Comparison of ENCODE assay signal across 15 mouse cellular contexts in the genomic region with DNA sequence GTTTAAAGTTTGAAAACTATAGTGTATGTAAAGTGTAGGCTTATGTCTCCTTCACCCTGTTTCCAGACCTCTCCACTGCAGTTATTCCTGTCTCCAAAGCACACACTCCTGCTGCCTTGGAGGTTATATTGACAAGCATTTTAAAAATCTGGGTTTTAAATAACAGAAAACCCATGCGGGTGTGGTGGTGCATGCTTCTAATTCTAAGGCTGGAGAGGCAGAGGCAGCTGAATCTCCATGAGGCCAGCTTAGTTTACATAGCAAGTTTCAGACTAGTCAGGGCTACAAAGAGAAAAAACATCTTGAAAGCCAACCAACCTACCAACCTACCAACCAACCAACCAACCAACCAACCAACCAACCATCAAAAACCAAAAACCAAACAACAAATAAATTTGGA. TPM values are rescaled to one million over a fixed set of nuclear protein-coding genes. Genes with fewer than 3 reads are reported as not detected.
DNase-seq lines count a peak whose midpoint lies in the region; ATAC-seq lines count a peak whose summit lies in the region.
"Had no signal": no experiment of that assay in that cellular context is flagged by ENCODE, and none has a peak within 500 bp of the region (broad histone marks: within the 10 kb centered on the region; RNA-seq: fewer than 3 reads in every experiment).

No protein-coding gene starts in this region.

- no peak for DNase-seq in forebrain, embryonic 14.5 days (ENCODE audit: low spot score)
- no peak for DNase-seq in hindbrain, embryonic 14.5 days (ENCODE audit: low spot score)
- DNase-seq in hindbrain, embryonic 10.5 days (ENCODE audit: low spot score), result no peak
- DNase-seq in neural tube, embryonic 10.5 days (ENCODE audit: extremely low spot score, low spot score), result no peak
- DNase-seq in cerebellum, adult 11-12 months, result no peak
- no peak for DNase-seq in layer of hippocampus, adult 9-11 months
- DNase-seq: cerebellum, adult 11 months; gastrocnemius, postnatal 10 days; heart, postnatal 10 days; lung, postnatal 14 days had no signal

- peak overlapping the region; percentile 65; the same call in 1 of the 2 replicates for H3K4me2 ChIP-seq in forebrain, embryonic 12.5 days
- H3K4me2 ChIP-seq in forebrain, embryonic 14.5 days (ENCODE audit: low read length), result no peak overlapping the region; the same call in 1 of the 2 replicates
- peak overlapping the region; percentile 65 for H3K4me2 ChIP-seq in hindbrain, embryonic 14.5 days (replicated peaks)
- peak overlapping the region; percentile 64; the same call in 1 of the 2 replicates for H3K4me2 ChIP-seq in neural tube, embryonic 12.5 days (replicated peaks)

- WGBS in forebrain, embryonic 12.5 days, result 86% methylated on average over 1 of the region's 1 CpGs
- WGBS in forebrain, embryonic 14.5 days, result 82% methylated on average over 1 of the region's 1 CpGs
- WGBS in hindbrain, embryonic 14.5 days, result 72% methylated on average over 1 of the region's 1 CpGs
- WGBS in hindbrain, embryonic 10.5 days, result 77% methylated on average over 1 of the region's 1 CpGs
- 86% methylated on average over 1 of the region's 1 CpGs for WGBS in neural tube, embryonic 12.5 days

- H3K9me3 ChIP-seq in forebrain, embryonic 12.5 days, result no peaks in the 10 kb centered on the region
- no peaks in the 10 kb centered on the region for H3K9me3 ChIP-seq in forebrain, embryonic 14.5 days (replicated peaks; ENCODE audit: control insufficient read depth, low read length)
- no peaks in the 10 kb centered on the region for H3K9me3 ChIP-seq in hindbrain, embryonic 14.5 days (ENCODE audit: control insufficient read depth, low read length)
- H3K9me3 ChIP-seq in hindbrain, embryonic 10.5 days, result no peaks in the 10 kb centered on the region
- H3K9me3 ChIP-seq in neural tube, embryonic 12.5 days, result no peaks in the 10 kb centered on the region
- H3K9me3 ChIP-seq: limb, embryonic 12.5 days had no signal

- no peak overlapping the region for H3K4me3 ChIP-seq in forebrain, embryonic 12.5 days (replicated peaks)
- H3K4me3 ChIP-seq in forebrain, embryonic 14.5 days (ENCODE audit: low read depth, low read length), result no peak overlapping the region
- no peak overlapping the region for H3K4me3 ChIP-seq in hindbrain, embryonic 14.5 days (replicated peaks; ENCODE audit: low read length)
- H3K4me3 ChIP-seq in hindbrain, embryonic 10.5 days, result no peak overlapping the region
- H3K4me3 ChIP-seq in neural tube, embryonic 12.5 days, result no peak overlapping the region

- H3K4me1 ChIP-seq in forebrain, embryonic 12.5 days, result peaks cover 9% of the 10 kb centered on the region
- peaks cover 2% of the 10 kb centered on the region; the same call in 1 of the 2 replicates for H3K4me1 ChIP-seq in forebrain, embryonic 14.5 days (ENCODE audit: control insufficient read depth, insufficient read depth, low read length)
- no peaks in the 10 kb centered on the region for H3K4me1 ChIP-seq in hindbrain, embryonic 14.5 days (replicated peaks; ENCODE audit: control insufficient read depth, insufficient read depth, low read length)
- peaks cover 20% of the 10 kb centered on the region for H3K4me1 ChIP-seq in hindbrain, embryonic 10.5 days (replicated peaks)
- H3K4me1 ChIP-seq in neural tube, embryonic 12.5 days, result 0 out of 2 replicates have a peak, but pooled peaks cover 7% of the 10 kb centered on the region

- no peak overlapping the region for H3K27ac ChIP-seq in forebrain, embryonic 12.5 days
- H3K27ac ChIP-seq in forebrain, embryonic 14.5 days (ENCODE audit: low read depth, low read length), result no peak overlapping the region
- H3K27ac ChIP-seq in hindbrain, embryonic 14.5 days, result 0 out of 2 replicates have a peak overlapping the region, but pooled peaks have one; percentile 39
- no peak overlapping the region for H3K27ac ChIP-seq in hindbrain, embryonic 10.5 days
- no peak overlapping the region for H3K27ac ChIP-seq in neural tube, embryonic 12.5 days
- H3K27ac ChIP-seq: limb, embryonic 12.5 days had no signal

- no peaks in the 10 kb centered on the region for H3K36me3 ChIP-seq in forebrain, embryonic 12.5 days (replicated peaks)
- H3K36me3 ChIP-seq in forebrain, embryonic 14.5 days (ENCODE audit: control insufficient read depth, insufficient read depth, low read length), result no peaks in the 10 kb centered on the region
- H3K36me3 ChIP-seq in hindbrain, embryonic 14.5 days (replicated peaks; ENCODE audit: control insufficient read depth, insufficient read depth), result no peaks in the 10 kb centered on the region
- H3K36me3 ChIP-seq in hindbrain, embryonic 10.5 days, result no peaks in the 10 kb centered on the region
- H3K36me3 ChIP-seq in neural tube, embryonic 12.5 days, result no peaks in the 10 kb centered on the region
- H3K36me3 ChIP-seq: limb, embryonic 12.5 days had no signal

- H3K27me3 ChIP-seq in forebrain, embryonic 12.5 days, result peaks cover 11% of the 10 kb centered on the region; the same call in 1 of the 2 replicates
- H3K27me3 ChIP-seq in forebrain, embryonic 14.5 days (replicated peaks; ENCODE audit: control insufficient read depth, insufficient read depth, low read length), result no peaks in the 10 kb centered on the region
- H3K27me3 ChIP-seq in hindbrain, embryonic 14.5 days (ENCODE audit: control insufficient read depth, insufficient read depth, low read length), result no peaks in the 10 kb centered on the region
- peaks cover 12% of the 10 kb centered on the region for H3K27me3 ChIP-seq in hindbrain, embryonic 10.5 days (ENCODE audit: insufficient read depth, poor library complexity, severe bottlenecking)
- H3K27me3 ChIP-seq in neural tube, embryonic 12.5 days (replicated peaks), result no peaks in the 10 kb centered on the region

- no peak for ATAC-seq in forebrain, embryonic 12.5 days (ENCODE audit: low FRiP score)
- ATAC-seq in forebrain, embryonic 14.5 days, result no peak
- no peak for ATAC-seq in hindbrain, embryonic 14.5 days (ENCODE audit: low FRiP score)
- ATAC-seq in neural tube, embryonic 12.5 days (ENCODE audit: low FRiP score, low read depth), result no peak

- H3K9ac ChIP-seq in forebrain, embryonic 12.5 days, result no peak overlapping the region
- H3K9ac ChIP-seq in forebrain, embryonic 14.5 days (ENCODE audit: low read length), result no peak overlapping the region
- no peak overlapping the region for H3K9ac ChIP-seq in hindbrain, embryonic 14.5 days
- no peak overlapping the region for H3K9ac ChIP-seq in neural tube, embryonic 12.5 days

RNA-seq across cellular contexts. Expression of gene Cebpe, which starts 3.4 kb away (rescaled TPM):
- not detected in 2 replicates for polyA plus RNA-seq in forebrain, embryonic 12.5 days (2016; fragmentation: Nextera tagmentation; extraction: Ambion mirVana)
- polyA plus RNA-seq in forebrain, embryonic 14.5 days (2014; fragmentation: Nextera tagmentation; extraction: Ambion mirVana), result not detected in 2 replicates
- not detected in 2 replicates for polyA plus RNA-seq in hindbrain, embryonic 14.5 days (2014; fragmentation: Nextera tagmentation; extraction: Ambion mirVana)
- polyA plus RNA-seq in hindbrain, embryonic 10.5 days (2016; fragmentation: Nextera tagmentation; extraction: Ambion mirVana), result not detected in 2 replicates
- 0.15 TPM in 1 of 2 replicates, not detected in the other for polyA plus RNA-seq in neural tube, embryonic 12.5 days (2016; fragmentation: Nextera tagmentation; extraction: Ambion mirVana)
- polyA plus RNA-seq: CD4-positive, CD25-positive, alpha-beta regulatory T cell, adult 4 months; limb, embryonic 12.5 days; thymus, postnatal 0 days had no signal

RNA-seq across cellular contexts. Expression of gene Gm29776, which starts 16.8 kb away (rescaled TPM):
- polyA plus RNA-seq in forebrain, embryonic 12.5 days (2016; fragmentation: Nextera tagmentation; extraction: Ambion mirVana), result not detected in 2 replicates
- polyA plus RNA-seq in forebrain, embryonic 14.5 days (2014; fragmentation: Nextera tagmentation; extraction: Ambion mirVana), result 0.14 and 0.15 TPM in 2 replicates
- polyA plus RNA-seq in hindbrain, embryonic 14.5 days (2014; fragmentation: Nextera tagmentation; extraction: Ambion mirVana), result 0.21 and 0.29 TPM in 2 replicates
- 0.14 TPM in 2 replicates for polyA plus RNA-seq in hindbrain, embryonic 10.5 days (2016; fragmentation: Nextera tagmentation; extraction: Ambion mirVana)
- 0.10 and 0.17 TPM in 2 replicates for polyA plus RNA-seq in neural tube, embryonic 12.5 days (2016; fragmentation: Nextera tagmentation; extraction: Ambion mirVana)
- polyA plus RNA-seq: CD4-positive, CD25-positive, alpha-beta regulatory T cell, adult 4 months had no signal

RNA-seq across cellular contexts. Expression of gene Acin1, which starts 28.7 kb away (rescaled TPM):
- 188 and 190 TPM in 2 replicates for polyA plus RNA-seq in forebrain, embryonic 12.5 days (2016; fragmentation: Nextera tagmentation; extraction: Ambion mirVana)
- polyA plus RNA-seq in forebrain, embryonic 14.5 days (2014; fragmentation: Nextera tagmentation; extraction: Ambion mirVana), result 121 and 140 TPM in 2 replicates
- polyA plus RNA-seq in hindbrain, embryonic 14.5 days (2014; fragmentation: Nextera tagmentation; extraction: Ambion mirVana), result 98.2 and 99.1 TPM in 2 replicates
- polyA plus RNA-seq in hindbrain, embryonic 10.5 days (2016; fragmentation: Nextera tagmentation; extraction: Ambion mirVana), result 130 and 147 TPM in 2 replicates
- polyA plus RNA-seq in neural tube, embryonic 12.5 days (2016; fragmentation: Nextera tagmentation; extraction: Ambion mirVana), result 140 and 167 TPM in 2 replicates

RNA-seq across cellular contexts. Expression of gene 1700123O20Rik, which starts 29.4 kb away (rescaled TPM):
- 87.5 and 89.7 TPM in 2 replicates for polyA plus RNA-seq in forebrain, embryonic 12.5 days (2016; fragmentation: Nextera tagmentation; extraction: Ambion mirVana)
- 89.3 and 91.5 TPM in 2 replicates for polyA plus RNA-seq in forebrain, embryonic 14.5 days (2014; fragmentation: Nextera tagmentation; extraction: Ambion mirVana)
- polyA plus RNA-seq in hindbrain, embryonic 14.5 days (2014; fragmentation: Nextera tagmentation; extraction: Ambion mirVana), result 67.1 and 71.2 TPM in 2 replicates
- 108 and 116 TPM in 2 replicates for polyA plus RNA-seq in hindbrain, embryonic 10.5 days (2016; fragmentation: Nextera tagmentation; extraction: Ambion mirVana)
- polyA plus RNA-seq in neural tube, embryonic 12.5 days (2016; fragmentation: Nextera tagmentation; extraction: Ambion mirVana), result 92.0 and 93.3 TPM in 2 replicates
